Mouse (Mus musculus) T-helper 2 cell (primary cell): Measurements from ENCODE around the gene Tubd1.

Experiments used
- in situ Hi-C: fragments of 300-600 bp; cut with MboI, MseI; formaldehyde crosslinking; loops from one replicate; pipeline ENCODE4 v1.15.1; 2025; ENCODE audit warnings: high pct_unique_total_duplicates

Gene Tubd1

GRCm38 (mm10) chr11:86583313-86583825 lies 38.6 kb downstream of the Tubd1 start:
- in situ Hi-C loops: no loop called here

DNA sequence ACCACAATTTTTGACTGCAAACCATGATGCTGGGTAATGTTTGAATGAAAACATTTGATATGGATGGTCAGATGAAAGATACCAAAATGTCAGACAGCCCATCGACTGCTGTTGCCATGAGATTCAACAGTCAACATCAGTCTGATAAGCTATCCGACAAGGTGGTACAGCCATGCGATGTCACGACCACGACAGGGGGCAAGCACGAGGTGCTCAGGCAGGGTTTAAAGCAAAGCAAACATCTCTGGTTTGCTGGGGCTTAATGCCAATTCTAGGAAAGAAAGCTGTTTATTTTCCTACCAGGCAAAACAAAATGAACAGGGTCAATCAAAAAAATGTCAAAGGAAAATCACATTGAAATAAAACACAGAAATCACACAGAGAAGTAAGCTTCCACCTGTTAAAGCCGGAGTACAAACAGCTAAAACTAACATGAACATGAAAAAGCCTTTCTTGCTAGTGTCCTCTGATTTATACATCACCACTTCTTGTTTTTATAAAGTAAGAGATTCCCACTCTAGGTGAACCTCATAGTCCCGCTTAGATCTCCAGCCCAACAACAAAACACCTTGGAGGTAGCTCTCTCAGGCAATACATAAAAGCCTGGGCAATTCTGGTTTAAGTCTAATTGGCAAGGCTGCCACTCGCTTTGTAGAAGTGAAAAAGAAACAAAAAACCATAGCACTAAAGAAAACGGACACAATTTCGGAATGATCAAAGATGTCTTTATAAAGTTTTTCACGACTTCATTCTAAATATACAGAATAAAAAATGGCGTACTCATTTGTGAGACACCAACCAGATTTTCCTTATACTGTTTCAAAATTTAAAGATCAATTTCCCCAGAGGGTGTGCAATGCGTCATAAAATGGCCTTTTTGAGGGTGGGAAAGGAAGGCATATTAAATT lies 39.5 kb downstream of the Tubd1 start:
- in situ Hi-C loops: no loop called here

DNA sequence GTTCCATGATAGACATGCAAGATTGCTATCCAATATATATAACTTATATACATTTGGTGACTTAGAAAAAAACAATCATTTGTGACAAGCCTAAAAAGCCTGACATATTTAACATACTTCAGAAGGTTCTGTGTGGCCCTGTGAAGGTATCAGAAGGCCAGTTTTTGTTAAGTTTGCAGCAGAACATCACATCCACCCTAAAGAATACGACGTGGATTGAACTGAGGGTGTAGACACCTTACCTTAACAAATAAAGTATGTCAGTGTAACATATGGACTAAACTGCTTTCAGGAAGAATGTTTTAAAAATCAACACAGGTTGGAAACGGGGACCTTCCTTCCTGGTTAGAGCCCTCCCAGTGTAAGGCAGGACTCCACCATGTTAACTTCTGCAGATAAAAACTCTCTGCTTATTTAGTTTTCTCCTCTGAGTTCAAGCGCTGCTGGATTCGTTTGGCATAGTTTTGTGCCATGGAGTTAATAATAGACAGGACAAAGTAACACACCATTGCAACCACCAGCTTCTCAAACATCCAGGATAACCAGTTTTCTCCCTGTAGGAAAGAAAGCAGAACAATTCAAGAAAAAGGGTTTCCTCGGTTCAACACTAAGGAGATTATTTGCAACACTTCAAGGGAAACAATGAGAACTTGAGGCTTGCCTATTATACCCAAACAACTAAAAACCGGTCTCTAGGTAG lies 40.3 kb downstream of the Tubd1 start:
- in situ Hi-C loops: no loop called here

DNA sequence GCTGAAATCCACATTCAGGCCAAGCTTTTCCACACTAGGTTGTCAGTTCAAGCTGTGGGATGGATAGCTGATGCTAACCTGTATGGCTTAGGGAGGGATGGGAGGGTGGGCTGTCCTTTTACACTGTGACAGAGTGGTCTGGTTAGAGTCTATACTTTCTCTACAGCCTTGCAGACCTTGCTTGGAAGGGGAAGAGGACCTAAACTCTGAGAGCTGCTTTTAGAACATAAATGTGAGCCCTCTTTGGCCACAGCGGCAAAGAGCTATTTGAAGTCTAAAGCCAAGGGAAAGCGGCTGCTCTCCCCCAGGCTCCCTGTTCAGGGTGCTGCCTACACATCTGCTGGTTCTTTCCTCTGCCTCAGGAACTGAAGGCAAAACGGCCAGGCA lies 40.8 kb downstream of the Tubd1 start:
- in situ Hi-C loops: no loop called here

GRCm38 (mm10) chr11:86586177-86586867 lies 41.5 kb downstream of the Tubd1 start:
- in situ Hi-C loops: no loop called here

DNA sequence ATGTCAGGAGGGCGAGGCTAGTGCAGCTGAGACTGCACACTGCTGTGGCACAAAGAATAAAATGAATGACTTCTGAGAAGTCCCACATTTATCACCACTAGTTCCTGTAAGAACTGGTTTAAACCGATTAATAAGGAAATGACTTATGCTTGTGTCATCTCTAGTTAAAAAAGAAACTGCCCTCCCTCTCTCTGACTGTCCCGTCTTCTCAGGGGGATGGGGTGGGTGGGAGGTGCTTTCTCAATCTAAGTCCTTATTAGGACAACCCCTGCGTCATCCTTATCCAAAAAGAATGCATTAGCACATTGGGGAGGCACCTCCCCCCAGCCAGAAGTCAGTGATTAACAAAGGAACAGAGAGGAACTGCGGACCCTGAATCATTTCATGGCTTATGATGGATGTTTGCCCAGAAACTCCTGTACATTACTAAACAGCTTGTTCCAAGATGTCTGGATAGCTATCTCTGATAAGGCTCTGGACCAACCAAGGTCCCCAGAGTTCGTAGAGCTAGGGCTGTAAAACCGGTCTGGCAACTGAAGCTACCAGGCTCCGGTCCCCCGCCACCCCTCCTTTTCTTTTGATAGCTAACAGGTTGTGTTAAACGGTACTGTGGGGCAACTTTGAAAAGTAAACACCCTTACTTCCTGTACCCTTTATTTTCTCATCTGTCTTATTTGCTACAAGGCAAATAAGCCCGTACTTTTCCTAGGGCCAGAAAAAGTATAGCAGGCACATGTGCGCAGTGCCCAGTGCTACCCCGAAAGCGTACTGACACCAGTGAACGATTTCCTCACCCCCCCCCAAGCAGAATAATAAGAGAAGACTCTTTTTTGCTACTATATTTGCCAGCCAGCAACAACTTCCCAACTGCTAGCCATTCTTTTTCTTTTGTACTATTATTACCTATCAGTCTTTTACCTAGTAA lies 42.3 kb downstream of the Tubd1 start:
- in situ Hi-C loops: no loop called here

GRCm38 (mm10) chr11:86587830-86588229 lies 43.0 kb downstream of the Tubd1 start:
- in situ Hi-C loops: no loop called here

DNA sequence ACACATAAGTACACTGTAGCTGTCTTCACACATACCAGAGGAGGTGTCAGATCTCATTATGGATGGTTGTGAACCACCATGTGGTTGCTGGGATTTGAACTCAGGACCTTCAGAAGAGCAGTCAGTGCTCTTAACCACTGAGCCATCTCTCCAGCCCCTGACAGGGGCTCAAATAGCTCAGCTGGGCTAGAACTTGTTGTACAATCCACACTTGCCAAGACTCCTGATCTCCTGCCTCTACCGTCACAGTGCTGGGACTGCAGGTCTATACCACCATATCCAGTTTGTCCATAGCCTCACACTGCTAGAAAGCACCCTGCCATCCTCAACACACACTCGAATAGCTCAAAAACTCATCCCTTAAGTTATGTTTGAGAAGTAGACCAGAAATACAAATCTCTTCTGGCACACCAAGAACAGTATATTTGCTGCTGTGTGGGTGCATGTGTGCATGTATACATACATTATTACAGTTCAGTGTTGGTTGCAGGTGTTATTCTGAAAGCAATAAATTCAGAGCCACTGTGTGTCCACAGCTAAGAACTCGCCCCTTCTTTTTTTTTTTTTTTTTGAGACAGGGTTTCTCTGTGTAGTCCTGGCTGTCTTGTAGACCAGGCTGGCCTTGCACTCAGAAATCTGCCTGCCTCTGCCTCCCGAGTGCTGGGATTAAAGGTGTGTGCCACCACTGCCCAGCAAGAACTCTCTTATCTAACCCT lies 44.0 kb downstream of the Tubd1 start:
- in situ Hi-C loops: no loop called here

DNA sequence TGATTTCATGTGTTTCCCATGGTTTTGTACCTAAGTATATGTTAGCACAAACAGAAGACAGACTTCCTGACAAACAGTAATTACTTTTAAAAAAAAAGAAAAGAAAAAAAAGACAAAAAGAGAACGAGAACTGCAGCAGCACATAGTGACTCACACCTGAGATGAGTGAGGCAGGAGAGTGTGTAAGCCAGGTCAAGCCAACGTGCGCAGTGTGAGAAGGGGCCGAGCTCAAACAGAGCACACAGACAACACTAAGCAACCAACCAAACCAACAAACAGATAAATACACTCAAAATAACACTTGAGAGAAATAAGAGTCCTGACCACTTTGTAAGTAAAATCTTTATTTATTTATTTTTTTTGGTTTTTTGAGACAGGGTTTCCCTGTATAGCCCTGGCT lies 45.3 kb downstream of the Tubd1 start:
- in situ Hi-C loops: no loop called here

DNA sequence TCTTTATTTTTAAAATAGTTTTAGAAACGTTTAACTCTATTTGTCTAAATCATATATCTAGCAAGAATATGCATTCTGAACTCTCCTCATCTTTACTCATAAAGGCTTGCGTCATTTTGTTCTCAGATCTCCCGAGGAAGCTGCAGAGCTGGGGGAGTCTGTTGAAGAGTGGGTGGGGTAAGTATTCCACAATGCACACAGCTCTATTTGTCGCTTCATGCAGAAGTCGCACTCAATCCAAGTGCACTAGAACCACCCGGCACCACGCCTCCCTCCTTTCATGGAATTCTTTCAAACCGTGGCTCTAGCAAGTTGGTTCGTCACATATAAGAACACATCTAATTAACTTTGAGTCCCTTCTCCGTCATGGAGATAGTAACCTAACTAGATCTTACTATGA lies 45.8 kb downstream of the Tubd1 start:
- in situ Hi-C loops: no loop called here

DNA sequence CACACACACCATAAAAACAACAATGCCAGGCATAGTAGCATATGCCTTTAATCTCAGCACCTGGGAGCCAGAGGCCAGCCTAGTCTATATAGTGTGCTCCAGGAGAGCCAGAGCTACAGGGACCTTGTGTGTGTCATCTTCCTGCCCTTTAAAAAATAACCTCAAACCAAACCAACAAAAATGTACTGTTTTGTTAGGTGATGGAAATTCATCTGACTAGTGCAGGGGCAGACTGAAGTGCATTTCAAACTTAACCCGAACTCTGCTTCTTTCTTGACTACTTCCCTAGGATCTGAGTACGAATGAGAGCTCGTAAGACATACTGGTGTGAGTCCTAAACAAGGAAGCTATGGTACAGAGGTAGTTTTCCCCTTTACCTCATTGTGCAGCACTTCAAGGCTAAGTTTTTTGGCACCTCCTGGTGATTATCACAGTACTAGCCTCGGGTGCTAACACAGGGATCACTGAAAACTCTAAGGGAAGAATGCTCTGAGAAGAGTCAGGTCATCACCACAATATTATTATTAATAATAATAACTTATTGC lies 46.6 kb downstream of the Tubd1 start:
- in situ Hi-C loops: no loop called here

DNA sequence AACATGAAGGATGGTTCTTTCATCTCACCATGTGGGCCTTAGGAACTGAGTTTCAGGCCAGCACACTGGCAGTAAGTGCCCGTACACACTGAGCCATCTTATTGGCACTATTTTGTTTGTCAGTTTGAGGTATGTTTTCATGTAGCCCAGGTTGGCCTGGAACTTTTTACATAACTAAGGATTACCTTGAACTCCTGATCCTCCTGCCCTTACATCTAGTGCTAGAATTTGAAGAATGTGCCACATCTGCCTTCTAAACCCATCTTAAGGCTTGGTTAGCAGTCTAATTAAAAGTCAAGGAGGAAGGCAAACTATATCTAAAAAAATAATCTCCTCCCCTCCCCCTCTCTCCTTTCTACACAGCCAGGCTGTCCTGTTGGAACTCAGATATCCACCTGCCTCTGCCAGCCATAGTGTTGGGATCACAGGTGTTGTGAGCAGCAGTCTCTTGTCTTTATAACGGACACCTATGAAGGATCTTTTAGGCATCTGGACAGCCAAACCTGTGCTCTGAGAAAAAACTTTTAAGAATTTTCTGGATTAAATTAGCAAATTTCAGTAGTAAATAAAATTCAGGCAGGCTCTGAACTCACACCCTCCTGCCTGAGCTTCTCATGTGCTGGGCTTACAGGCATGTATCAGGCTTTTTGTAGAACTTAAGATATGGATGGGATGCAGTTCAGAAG lies 47.3 kb downstream of the Tubd1 start:
- in situ Hi-C loops: no loop called here

DNA sequence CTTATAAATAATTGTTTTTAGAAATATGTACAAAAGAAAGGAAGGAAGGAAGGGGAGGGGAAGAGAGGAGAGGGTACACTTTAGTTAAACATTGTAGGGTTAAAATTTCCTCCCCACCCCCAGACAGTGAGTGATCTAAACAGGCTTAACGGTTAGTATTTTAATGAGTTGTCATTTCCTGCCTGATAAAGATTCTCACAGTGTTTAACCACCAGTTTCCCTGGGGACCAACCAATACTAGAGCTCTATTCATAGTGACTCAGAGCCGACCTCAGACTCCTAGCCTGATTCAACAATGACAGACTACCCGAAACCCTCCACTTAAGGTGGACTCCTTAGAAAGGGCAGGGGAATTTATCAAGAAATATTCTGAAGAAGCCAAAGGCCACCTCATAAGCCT lies 48.2 kb downstream of the Tubd1 start:
- in situ Hi-C loops: no loop called here

GRCm38 (mm10) chr11:86593443-86593842 lies 48.7 kb downstream of the Tubd1 start:
- in situ Hi-C loops: no loop called here

GRCm38 (mm10) chr11:86594188-86594876 lies 49.5 kb downstream of the Tubd1 start:
- in situ Hi-C loops: no loop called here

- in situ Hi-C loops: no loop called here
Observed at GRCm38 (mm10) chr11:86595366-86595765, 50.6 kb downstream of the Tubd1 start.

DNA sequence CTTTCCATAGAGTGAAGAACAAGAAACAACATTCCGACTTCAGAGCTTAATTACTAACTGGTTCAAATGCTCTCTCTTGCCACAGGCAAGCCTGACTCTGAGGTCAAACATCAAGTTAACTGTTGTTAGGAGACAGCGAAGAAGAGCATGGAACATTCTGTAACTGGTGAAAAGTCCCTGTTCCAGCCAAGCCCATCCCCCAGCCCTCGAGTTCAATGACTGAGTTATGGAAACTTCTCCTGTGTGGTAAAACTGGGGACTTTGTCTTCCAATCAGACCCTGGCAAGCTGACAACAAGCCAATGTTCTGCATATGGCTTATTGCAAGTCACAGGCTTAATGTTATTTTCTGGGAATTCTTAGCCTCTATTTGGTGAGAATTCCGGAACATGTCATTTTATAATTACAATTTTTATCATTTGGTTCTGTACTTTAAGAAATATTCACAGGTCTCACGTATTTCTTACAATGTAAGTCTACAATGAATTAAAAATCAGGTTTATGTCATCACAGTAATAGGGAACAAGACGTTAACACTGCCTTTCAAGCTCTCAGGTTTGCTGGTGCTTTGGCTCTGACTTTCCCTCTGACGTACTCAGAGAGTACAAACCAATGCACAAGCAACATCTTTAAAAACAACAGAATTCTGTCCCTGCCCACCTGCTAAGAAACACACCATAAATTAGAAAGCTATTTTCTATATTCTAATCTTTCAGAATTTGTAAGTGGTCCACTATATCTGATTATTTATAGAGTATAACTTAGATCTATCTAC lies 51.6 kb downstream of the Tubd1 start:
- in situ Hi-C loops: no loop called here

GRCm38 (mm10) chr11:86596976-86597375 lies 52.2 kb downstream of the Tubd1 start:
- in situ Hi-C loops: no loop called here
